Mouse (Mus musculus) testis, postnatal 14 days (tissue): ENCODE measurements around the gene Olfr959.

ENCODE experiments used
- DNase-seq: peaks from one replicate; pipeline ENCODE4 v3.0.0; 2021; ENCODE audit warnings: low spot score

The Olfr959 gene

DNA sequence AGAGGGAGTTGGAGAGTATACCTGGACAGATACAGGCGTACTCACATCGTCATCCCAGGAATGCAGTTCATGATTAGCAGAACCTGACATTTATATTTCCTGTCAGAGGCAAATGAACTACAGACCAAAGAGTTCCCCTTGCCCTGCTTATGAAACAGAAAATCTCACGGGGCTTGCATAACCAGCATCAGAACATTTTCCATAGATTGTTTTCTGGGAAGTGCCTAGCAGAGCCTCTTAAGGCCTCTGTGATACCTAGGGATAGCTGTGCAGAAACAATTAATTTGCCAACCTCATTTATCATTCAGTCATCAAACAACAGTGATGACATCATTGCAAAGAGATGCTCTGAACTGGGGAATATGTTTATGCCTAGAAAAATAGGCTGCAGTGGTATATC is at the start of gene Olfr959:
TSS of gene Olfr959 (minus strand) at position 101 of the 400 bp plus-strand sequence.
- no peak for DNase-seq

DNA sequence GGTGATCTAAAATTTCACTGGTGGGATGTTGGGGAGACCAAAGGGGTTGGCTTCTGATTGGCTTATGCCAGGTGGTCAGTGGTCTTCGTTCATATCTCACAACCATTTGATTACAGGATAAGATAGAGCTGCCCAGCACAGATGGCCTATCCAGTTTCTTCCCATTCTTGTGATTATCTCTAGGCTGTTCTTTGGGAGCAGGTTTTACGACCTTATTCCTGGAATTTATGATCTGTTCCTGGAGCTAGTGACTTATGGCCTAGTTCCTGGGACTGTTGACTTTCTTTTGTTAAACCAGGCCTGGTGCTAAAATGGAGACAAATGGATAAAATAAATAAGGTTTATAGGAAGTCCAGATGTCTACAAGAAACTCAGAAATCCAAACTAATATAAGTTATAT is 49.3 kb upstream of the Olfr959 start:
- DNase-seq: no peak

DNA sequence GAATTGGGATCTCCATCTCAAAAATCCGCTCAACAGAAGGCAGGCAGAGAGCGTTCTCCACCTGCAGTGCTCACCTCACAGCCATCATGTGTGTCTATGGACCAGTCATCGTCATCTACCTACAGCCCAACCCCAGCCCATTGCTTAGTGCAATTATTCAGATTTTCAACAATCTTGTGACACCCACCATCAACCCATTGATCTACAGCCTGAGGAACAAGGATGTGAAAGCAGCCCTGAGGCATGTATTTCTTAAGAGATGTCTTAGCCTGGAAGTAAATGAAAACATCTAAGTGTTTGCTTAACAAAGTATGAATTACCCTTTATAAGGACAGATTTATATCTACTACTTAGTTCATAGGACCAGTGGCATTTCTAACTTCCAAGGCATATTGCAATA is 48.4 kb upstream of the Olfr959 start:
- no peak for DNase-seq

DNA sequence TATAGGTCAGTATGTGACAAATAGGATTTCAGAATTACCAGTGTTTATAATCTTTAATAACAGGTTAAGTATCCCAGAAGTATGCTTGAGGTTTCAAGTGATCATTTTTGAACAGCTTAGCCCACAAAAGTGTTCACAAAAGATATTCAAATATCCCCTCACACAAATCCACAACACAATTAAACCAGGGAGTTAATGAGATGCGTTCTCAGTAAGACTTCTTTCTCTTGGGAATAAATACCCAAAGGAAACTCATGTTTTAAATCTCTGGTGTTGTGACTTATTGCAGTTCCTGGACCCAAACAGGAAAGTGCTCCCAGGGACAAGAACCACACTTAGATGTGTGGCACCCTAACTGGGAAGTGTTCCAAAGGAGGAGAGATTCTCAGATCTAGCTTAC is 45.7 kb upstream of the Olfr959 start, which contains the start of gene Olfr960:
TSS of gene Olfr960 (plus strand) at position 301 of the 400 bp plus-strand sequence.
- no peak for DNase-seq

DNA sequence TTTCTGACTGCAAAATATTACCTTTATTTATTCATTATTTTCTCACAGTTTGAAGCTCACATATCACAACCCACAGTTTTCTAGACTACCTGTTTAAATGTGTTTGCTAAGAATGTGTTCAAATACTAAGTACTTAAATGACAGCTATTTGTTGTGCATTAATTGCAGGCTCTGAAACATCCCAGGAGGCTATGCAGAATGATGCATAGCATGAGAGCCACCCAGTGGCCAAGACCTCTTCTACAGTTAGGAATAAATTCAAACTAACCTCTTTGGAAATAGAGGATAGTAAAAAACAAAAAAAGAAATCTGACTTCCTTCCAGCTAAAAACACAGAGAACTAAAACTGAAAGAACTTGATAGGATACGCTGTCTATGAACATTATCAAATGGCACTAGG is 36.6 kb upstream of the Olfr959 start:
- DNase-seq: no peak

DNA sequence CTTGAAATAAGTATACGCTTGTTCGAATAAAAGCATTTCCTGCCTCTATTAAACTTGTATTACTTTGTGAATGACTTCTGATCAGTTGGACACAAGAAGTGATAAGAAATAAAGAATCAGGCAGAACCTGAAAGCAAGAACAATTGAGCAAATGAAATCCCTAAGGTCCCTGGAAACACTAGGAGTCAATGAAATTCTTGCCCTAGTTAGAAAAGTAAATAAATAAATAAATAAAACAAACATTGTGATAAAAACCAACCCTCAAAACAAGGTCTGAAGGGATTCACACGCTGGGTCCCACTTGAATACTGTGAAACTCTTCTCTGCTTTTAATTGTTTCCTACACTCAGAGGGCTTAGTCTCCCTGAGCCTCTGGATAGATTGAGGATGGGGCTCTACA is 35.0 kb upstream of the Olfr959 start, which contains the start of gene Olfr148:
TSS of gene Olfr148 (plus strand) at position 301 of the 400 bp plus-strand sequence.
- no peak for DNase-seq

DNA sequence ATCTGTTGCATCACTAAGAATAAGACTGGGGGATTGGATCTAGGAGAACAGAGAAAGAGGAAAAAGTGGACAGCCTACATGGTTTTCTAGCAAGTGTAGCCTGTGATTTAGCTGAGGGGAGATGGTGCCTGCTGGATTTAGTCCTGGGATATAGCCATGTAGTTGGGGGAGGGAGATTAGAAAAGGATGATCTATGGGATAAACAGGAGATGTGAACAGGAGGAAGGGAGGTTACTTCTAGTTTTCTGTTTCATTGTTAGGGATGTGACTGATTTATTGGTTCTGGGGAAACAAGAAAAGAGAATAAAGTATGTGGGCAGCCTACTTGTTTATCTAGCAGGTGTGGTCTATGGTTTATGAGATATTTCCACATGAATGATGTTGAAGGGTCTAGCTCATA is 33.1 kb upstream of the Olfr959 start:
- no peak for DNase-seq

DNA sequence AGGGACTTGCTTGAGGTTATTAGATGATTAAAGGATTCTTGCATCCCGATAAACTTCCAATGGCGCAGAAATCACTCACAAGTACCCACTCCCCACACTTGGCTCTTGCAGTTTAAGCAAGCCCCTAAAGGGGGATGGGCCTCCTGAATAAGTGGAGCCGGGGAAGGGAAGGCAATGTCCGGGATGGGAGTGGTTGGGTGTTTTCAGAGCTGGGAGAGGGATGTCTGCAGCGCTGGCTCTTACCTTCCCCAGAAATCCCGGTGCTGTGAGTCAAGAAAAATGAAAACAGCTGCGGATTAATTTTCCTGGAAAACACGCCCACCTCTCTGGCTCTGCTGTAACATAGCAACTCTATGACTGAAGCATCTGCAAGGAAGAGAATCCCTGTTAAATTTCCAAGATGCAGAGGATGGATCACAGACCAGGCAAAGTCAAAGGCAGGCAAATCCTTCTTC is 28.7 kb upstream of the Olfr959 start, which contains the start of gene AW551984:
TSS of gene AW551984 (minus strand) at position 405 of the 455 bp plus-strand sequence.
- DNase-seq: no peak

DNA sequence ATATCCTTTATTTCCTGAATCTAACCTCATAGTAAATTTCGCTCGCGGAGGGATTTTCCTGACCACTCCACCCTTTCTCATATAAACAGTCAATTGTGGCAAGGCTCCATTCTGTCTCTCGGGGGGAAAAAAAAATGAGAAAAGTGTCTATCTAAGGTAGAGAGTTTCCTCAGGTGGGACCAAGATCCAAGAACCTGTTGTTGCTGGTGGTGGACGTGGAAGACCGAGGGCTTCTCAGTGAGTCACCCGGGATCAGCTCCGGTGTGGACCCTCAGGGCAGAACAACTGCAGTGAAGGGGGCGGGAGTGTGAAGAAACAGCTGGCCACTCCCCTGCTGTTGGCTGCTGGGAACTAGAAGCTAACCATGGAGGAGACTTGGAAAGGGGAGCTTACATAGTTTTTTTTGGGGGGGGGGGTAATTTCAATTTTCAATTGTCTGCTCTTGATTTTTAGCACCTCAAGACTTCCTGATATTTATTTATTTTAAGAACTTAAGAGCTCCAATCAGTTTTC is 28.0 kb upstream of the Olfr959 start:
- no peak for DNase-seq

DNA sequence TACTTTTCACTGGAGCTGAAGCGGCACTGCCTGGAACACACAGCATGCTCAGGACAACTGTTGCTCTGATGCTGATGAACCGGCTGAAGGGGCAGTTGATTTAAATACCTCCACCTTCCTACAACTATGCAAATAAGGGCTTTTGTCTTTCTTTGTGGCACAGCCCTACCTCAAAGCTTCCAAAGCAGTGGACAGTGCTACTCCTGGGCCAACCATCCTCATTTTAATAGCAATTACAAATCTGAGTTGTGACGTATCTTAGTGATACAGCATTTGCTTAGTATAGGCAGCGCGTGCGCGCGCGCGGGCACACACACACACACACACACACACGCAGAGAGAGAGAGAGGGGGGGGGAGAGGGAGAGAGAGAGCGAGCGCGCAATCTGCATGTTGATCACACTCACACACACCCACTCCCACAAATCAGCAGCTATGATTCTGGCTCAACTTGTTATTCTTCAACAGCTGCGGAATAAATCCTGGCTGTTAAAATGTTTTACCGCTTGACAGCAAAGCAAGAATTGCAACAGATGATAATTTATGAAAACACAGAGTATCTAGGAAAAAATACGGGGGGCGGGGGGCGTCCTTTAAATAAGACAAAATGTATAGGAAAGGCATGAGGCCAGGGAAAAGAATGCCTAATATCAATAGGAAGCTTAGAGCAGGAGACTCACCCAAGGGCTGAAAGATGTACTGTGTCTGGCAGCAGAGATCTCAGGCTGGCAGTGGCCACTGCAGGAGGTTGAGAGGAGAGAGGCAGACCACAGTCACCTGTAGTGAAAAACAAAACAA is 27.4 kb upstream of the Olfr959 start:
- DNase-seq: no peak

DNA sequence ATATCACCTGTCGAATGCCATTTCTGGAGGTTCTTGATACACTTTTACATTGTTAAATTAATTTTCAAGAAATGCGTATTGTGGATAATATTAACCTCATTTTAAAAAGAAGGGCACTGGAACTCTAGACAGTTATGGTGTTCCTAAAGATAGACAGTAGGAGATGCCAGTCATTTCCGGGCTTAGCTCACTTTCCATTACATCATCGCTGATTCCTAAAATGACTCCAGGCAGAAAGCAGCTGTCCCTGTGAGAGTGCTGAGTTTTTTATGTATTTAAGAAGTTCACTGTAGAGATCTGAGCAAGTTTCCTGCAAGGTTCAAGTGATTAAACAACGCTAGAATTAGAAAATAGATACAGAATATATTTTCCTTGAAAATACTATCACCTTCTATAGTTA is 1.7 kb upstream of the Olfr959 start:
- no peak for DNase-seq

DNA sequence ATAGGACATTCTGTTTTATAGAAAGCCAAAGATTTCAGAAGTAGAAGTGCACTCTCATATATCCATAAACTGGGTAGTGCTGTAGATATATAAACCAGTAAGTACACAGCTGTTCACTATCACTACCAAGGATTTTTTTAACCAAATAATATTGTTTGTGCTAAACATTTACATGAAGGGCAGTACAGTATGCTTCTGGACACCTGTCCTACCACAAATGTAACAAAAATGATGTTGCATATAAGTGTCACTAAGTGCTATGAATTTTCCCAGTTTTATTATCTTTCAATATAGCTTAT is 17.1 kb downstream of the Olfr959 start:
- no peak for DNase-seq

DNA sequence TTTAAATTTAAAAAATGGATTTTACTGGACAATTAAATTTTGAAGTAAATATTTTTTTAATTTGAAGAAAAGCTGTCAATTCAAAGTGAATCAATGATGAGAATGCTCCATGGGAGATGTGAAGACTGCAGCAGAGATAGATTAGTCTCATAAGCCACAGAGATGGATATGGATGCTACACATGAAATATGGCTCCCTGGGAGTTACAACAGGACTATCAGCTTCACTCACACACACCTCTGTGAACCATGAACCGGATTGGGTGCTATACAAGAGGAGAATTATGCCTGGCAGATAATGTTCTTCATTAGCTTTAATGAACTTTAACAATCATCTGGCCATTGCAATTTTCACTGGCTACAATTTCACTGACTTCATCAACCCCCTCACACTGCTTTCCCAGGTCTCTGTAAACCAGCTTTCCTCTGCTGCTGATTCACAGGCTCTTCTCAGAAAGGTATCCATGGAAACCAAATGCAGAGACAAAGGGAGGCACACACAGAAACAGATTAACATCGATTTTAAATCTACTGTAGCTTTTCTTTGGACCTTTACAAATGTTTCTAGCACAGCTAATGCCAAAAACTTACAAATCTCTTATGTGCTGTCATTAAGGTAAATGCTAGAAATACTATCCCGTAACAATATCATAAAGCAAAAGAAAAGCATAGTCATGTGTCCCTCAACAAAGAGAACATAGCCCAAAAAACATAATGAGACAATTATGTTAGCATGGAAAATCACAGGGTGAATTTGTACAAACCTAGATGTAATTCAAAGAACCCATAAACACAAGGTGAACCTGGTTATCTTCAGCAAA is 17.6 kb downstream of the Olfr959 start:
- no peak for DNase-seq

DNA sequence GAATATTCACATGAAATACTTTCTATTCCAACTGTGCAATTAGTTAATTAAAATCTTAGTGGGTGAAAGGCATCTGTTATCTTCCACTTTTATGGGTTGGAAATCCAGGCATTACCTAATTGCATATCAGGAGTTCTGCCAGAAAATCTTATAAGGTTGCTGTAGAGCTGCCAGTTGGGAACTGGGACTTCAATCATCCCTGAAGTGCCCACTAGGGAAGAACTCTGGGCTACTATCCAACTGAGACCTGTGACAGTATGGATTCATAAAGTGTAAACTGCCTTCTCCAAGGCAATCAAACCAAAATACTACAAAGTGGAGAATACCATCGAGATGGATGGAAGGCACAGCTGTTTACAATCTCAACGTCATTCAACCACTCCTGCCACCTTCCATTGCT is 21.4 kb downstream of the Olfr959 start, which contains the start of gene Olfr958:
TSS of gene Olfr958 (minus strand) at position 109 of the 400 bp plus-strand sequence.
- no peak for DNase-seq

DNA sequence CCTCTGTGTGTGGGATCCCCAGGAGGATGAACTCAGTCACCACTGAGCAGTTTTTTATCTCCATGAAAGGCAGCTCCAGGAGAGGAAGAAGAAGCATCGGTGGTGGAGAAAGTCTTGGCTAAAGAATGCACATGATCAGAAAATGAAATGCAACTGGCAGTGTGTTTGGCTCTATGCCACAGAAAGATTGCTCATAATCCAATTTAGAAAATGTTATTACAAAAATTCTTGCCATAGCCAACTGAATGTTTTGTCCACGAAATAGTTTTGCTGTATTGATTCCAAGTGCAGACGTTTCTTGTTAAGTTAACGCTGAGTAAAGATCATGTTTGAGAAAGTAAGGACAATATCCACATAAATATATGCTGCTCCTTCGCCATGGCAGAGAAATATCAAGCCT is 24.6 kb downstream of the Olfr959 start:
- DNase-seq: no peak

DNA sequence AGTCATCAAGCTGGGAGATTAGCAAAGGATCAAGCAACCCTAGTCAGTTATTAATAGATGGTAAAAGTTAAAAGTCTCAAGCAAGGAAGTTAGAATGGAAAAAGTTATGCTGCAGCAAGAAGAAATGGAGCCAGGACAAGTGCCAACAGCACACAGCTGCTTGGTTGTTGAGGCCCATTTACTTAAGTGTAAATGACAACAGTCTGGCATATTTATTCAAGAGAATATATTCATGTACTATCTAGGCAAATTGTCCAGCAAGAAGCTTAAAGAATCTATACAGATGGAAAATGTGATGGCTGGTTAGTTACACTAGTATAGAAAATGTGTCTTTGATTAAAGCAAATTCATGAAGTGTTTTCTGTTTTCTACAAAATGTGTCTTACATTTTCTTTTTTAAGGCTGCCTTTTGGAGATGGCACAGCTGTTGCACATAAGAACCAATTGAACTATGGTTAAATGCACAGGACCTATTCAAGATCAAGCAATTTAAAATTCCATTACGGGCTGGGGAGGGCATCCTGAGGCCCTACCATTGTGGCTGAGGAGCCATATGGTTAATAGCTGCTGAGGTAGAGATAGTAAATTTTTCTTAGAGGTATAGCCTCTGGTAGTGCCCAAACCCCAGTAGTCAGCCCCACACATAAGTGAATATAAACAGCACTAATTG is 51.6 kb downstream of the Olfr959 start:
- DNase-seq: no peak
